Mouse (Mus musculus): ENCODE results near the gene Chrnb1.

DNA sequence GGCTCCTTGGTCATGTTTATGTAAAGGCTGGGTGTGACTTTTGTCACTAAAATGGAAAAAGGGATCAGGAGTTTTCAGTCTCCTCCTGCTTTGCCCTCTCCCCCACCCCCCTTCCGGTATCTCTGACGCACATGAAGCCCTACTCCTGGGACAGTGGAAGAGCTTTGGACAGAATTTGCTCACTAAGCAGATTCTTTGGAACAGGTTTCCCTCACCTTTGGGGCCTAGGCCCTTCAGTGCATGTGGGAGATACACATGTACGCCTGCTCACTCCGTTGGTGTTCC is 28.2 kb downstream of the Chrnb1 start:
- TF ChIP-seq CTCF (IDR thresholded peaks at IDR 0.05; ENCODE audit: extremely low read depth, insufficient read length, insufficient replicate concordance, low read depth, low read length) (no peak), POLR2A (IDR thresholded peaks at IDR 0.05; ENCODE audit: low read depth, low read length) (no peak)
